Mouse (Mus musculus) cortical plate, adult 2 months (tissue): Measurements from ENCODE around the gene Slc39a2.

Source experiments
- CTCF ChIP-seq: fragments of 200-500 bp; IDR thresholded peaks from 2 replicates; pipeline ENCODE4 v1.5.1; 2011; ENCODE audit warnings: mild to moderate bottlenecking, control low read depth, low read length; ENCODE audit not compliant: insufficient read depth; ENCODE audit errors: extremely low read depth
- POLR2A ChIP-seq: fragments of 200-500 bp; IDR thresholded peaks from 2 replicates; pipeline ENCODE4 v1.6.1; 2011; ENCODE audit warnings: mild to moderate bottlenecking, low read length, control low read depth; ENCODE audit not compliant: insufficient read depth; ENCODE audit errors: extremely low read depth

GRCm38 (mm10) chr14:51915030-51915429 is 22.3 kb downstream of the Slc39a2 start:
- TF ChIP-seq POLR2A (no peak), CTCF (no peak)
